Mouse (Mus musculus) lung, embryonic 14.5 days (tissue): ENCODE measurements around the gene Ovol2. TPM values are rescaled to one million over a fixed set of nuclear protein-coding genes. Genes with fewer than 3 reads are reported as not detected.

ENCODE experiments used
- ATAC-seq: fragments of 200-750 bp; cut with Nextera tagmentation; 2 replicates; pipeline ENCODE4 v1.8.0; 2017; ENCODE audit warnings: mild to moderate bottlenecking, moderate TSS enrichment, moderate library complexity; ENCODE audit not compliant: insufficient read depth
- DNase-seq: peaks from one replicate; pipeline ENCODE4 v3.0.0-alpha.2; 2015
- H3K27ac ChIP-seq: fragments of 300-500 bp; sonication (generic); 2 replicates; pipeline ENCODE4 v1.5.1; 2014; ENCODE audit warnings: low read depth, mild to moderate bottlenecking, moderate library complexity
- H3K27me3 ChIP-seq: fragments of 300-500 bp; sonication (generic); 2 replicates; pipeline ENCODE4 v1.6.1; 2014; ENCODE audit warnings: low read length, control low read depth; ENCODE audit not compliant: insufficient read depth
- H3K36me3 ChIP-seq: fragments of 300-500 bp; sonication (generic); 2 replicates; pipeline ENCODE4 v1.6.1; 2014; ENCODE audit warnings: control low read depth; ENCODE audit not compliant: insufficient read depth
- H3K4me1 ChIP-seq: fragments of 300-500 bp; sonication (generic); 2 replicates; pipeline ENCODE4 v1.6.1; 2014; ENCODE audit warnings: antibody characterized with exemption, control low read depth; ENCODE audit not compliant: insufficient read depth
- H3K4me2 ChIP-seq: fragments of 300-500 bp; sonication (generic); 2 replicates; pipeline ENCODE4 v1.6.1; 2014; ENCODE audit warnings: mild to moderate bottlenecking
- H3K4me3 ChIP-seq: fragments of 300-500 bp; sonication (generic); 2 replicates; pipeline ENCODE4 v1.5.1; 2014; ENCODE audit warnings: low read depth, low read length
- H3K9ac ChIP-seq: fragments of 300-500 bp; sonication (generic); 2 replicates; pipeline ENCODE4 v1.6.1; 2014
- H3K9me3 ChIP-seq: fragments of 300-500 bp; sonication (generic); 2 replicates; pipeline ENCODE4 v1.6.1; 2016; ENCODE audit warnings: low read depth, low read length, control low read depth
- CTCF ChIP-seq: IDR thresholded peaks from 2 replicates; pipeline ENCODE4 v1.5.1; 2016; ENCODE audit warnings: antibody characterized with exemption, low read depth
- WGBS: fragments of 180-500 bp; shearing (Covaris S2); extraction: QIAGEN DNeasy Blood & Tissue Kit; methylation state at CpG from one replicate; pipeline ENCODE4 v1.1.7; 2014; 5-methylcytosine and 5-hydroxymethylcytosine counted together
- polyA plus RNA-seq: library from polyadenylated mRNA; unstranded; fragments of >200 nt; fragmentation: Nextera tagmentation; extraction: Ambion mirVana; gene quantifications from 2 replicates; pipeline ENCODE4 v1.2.1, GENCODE M21; 2014

The Ovol2 gene
- polyA plus RNA-seq, 1 experiment from 2014 or later = 3.4 TPM

DNA sequence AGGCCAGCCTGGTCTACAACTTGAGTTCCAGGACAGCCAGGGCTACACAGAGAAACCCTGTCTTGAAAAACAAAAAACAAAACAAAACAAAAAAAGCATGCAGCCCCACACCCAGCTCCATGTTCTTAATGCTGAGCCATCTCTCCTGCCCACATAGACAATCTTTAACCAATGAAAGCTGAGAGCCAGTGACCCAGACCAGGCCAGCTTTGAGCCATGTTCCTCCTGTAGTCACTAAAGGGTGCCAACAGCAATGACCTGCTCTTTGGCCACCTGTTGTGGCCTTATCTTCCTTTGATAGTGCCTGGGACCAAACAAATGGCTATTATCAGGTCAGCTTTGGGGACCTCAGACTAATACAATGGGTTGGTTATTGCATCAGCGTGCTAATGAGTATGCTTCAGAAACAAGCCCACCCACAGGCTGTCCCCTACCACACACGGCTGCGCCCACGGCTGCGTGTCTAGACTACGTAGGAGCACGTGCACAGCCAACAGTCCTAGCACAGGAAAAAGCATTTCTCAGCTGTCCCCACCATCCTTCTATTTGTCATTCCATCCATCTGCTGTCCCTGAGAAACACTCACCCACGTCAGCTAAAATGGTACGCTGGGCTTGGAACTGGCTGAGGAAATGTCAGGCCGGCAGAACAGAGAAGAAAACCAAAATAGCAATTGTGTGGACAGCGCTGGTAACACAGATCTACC lies 40.2 kb downstream of the Ovol2 start:
- no peaks in the 10 kb centered on the region for H3K9me3 ChIP-seq
- no peaks in the 10 kb centered on the region for H3K27me3 ChIP-seq
- no peak overlapping the region for H3K9ac ChIP-seq
- no peaks in the 10 kb centered on the region for H3K36me3 ChIP-seq
- H3K4me2 ChIP-seq = no peak overlapping the region
- no peak overlapping the region for H3K27ac ChIP-seq
- DNase-seq (no peak), ATAC-seq (no peak)
- TF ChIP-seq CTCF = no peak
- 73% methylated on average over 11 of the region's 11 CpGs for WGBS
- H3K4me1 ChIP-seq = no peaks in the 10 kb centered on the region
- no peak overlapping the region for H3K4me3 ChIP-seq

DNA sequence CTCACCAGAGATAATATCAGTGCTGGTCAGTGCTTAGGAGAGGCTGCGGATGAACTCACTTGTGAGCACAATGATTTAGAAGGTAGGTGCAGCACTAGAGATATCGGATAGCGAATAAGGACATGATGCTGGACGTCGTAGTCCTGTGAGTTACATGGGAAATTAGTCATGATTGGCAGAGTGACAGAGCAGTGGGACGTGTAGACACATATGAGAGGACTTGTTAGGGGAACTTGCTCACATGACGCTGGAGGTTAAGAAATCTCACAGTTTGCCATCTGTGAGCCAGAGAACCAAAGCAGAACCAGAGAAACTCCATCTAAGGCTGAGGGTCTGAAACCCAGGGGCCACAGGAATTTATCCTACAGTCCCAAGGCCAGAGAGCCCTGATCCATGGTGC lies 41.6 kb downstream of the Ovol2 start:
- Histone ChIP-seq H3K9me3 (no peaks in the 10 kb centered on the region), H3K4me1 (no peaks in the 10 kb centered on the region), H3K36me3 (no peaks in the 10 kb centered on the region), H3K9ac (no peak overlapping the region), H3K27me3 (no peaks in the 10 kb centered on the region), H3K4me2 (no peak overlapping the region), H3K27ac (no peak overlapping the region), H3K4me3 (no peak overlapping the region)
- TF ChIP-seq CTCF = no peak
- DNase-seq = no peak
- WGBS = 79% methylated on average over 7 of the region's 7 CpGs
- no peak for ATAC-seq

- Histone ChIP-seq H3K4me2 (no peak overlapping the region), H3K36me3 (peaks cover 26% of the 10 kb centered on the region), H3K4me3 (no peak overlapping the region), H3K27me3 (no peaks in the 10 kb centered on the region), H3K4me1 (no peaks in the 10 kb centered on the region), H3K27ac (no peak overlapping the region), H3K9ac (no peak overlapping the region), H3K9me3 (no peaks in the 10 kb centered on the region)
- 65% methylated on average over 3 of the region's 3 CpGs for WGBS
- DNase-seq (no peak), ATAC-seq (no peak)
- no peak for TF ChIP-seq CTCF
These were observed 50.5 kb downstream of the Ovol2 start for GRCm38 (mm10) chr2:144281417-144281816.

DNA sequence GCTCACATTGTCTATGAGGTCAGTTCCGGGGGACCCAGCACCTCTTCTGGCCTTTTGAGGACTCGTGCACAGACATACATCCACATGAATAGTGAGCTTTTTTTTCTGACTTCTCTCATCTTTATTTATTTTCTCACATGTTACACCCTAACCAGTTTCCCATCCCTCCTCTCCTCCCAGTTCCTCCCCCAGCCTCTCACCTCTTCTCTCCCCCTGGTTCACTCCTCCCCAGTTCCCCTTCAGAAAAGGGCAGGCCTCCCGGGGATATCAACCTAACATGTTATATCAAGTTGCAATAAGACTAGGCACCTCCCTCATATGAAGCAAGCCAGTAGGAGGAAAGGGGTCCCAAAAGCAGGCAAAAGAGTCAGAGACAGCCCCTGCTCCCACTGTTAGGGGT lies 51.4 kb downstream of the Ovol2 start:
- Histone ChIP-seq H3K4me2 (no peak overlapping the region), H3K4me3 (no peak overlapping the region), H3K27me3 (no peaks in the 10 kb centered on the region), H3K36me3 (peaks cover 30% of the 10 kb centered on the region), H3K4me1 (no peaks in the 10 kb centered on the region), H3K27ac (no peak overlapping the region), H3K9ac (no peak overlapping the region), H3K9me3 (no peaks in the 10 kb centered on the region)
- WGBS = 73% methylated on average over 3 of the region's 3 CpGs
- ATAC-seq = no peak
- no peak for TF ChIP-seq CTCF
- no peak for DNase-seq

DNA sequence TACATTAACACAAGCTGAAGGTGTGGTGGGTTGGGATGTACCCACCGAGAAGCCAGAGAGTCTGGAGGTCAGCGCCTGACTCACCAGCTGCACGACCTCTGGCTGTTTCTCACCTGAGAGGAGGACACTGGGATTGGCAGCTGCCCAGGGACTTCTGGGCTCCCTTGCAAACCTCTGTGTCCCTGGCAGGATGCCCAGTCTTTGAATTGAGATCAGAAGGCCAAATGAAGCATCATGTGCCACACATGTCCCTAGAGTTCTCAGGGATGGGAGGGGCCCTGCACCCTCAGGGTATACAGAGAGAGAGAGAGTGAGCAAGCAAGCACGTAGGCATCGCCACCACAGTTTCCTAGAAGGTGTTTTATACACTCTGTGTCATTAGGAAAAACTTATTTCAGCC lies 52.2 kb downstream of the Ovol2 start:
- H3K4me2 ChIP-seq = no peak overlapping the region
- 81% methylated on average over 5 of the region's 5 CpGs for WGBS
- no peak overlapping the region; the same call in 1 of the 2 replicates for H3K27ac ChIP-seq
- DNase-seq = peak; percentile 27
- peaks cover 32% of the 10 kb centered on the region for H3K36me3 ChIP-seq
- no peaks in the 10 kb centered on the region for H3K27me3 ChIP-seq
- no peak overlapping the region for H3K4me3 ChIP-seq
- no peak overlapping the region for H3K9ac ChIP-seq
- no peaks in the 10 kb centered on the region for H3K9me3 ChIP-seq
- ATAC-seq = no peak
- H3K4me1 ChIP-seq = no peaks in the 10 kb centered on the region
- no peak for TF ChIP-seq CTCF

DNA sequence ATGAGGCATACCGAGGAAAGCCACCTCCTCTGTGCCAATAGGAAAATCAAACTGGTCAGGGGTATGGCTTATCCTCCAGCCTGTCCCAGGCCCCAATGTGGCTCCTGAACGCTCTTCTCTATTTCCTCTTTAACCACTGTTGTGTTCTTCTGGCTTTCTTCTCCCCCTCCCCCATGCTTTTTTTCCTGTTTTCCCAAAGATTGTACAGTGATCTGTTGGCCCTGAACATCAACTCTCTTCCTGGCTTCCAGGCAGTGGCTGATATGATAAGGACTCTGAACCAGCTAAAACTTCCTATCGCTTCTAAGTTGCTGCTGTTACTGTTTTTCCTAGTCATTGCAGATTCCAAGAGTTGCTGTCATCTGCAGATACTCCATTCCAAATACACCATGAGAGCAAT lies 55.1 kb downstream of the Ovol2 start:
- DNase-seq = no peak
- Histone ChIP-seq H3K9me3 (no peaks in the 10 kb centered on the region), H3K9ac (no peak overlapping the region), H3K4me3 (no peak overlapping the region), H3K4me2 (no peak overlapping the region), H3K27me3 (no peaks in the 10 kb centered on the region), H3K4me1 (peaks cover 3% of the 10 kb centered on the region; the same call in 1 of the 2 replicates), H3K36me3 (peaks cover 35% of the 10 kb centered on the region), H3K27ac (no peak overlapping the region)
- TF ChIP-seq CTCF = no peak
- 79% methylated on average over 3 of the region's 3 CpGs for WGBS
- no peak for ATAC-seq

DNA sequence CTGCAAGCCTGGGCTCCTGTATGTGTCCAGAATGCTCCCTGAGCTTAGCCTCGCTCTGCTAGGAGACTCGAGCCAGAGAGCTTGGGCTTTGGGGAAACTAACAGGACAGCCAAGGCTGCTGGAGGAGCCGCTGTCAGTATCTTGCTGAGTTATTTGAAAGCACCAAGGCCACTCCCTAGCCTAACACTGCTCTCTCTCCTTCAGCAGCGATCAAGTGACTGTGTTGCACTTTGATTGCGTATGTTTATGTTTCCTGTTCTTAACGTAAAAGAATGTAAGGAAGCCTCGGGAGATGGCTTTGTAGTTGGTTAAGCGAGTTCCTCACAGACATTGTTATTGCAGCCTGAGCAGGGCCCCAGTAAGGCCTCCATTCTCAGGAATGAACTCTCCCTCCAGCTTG lies 57.2 kb downstream of the Ovol2 start:
- no peak for ATAC-seq

More for the DNA sequence above, 57.2 kb downstream of the Ovol2 start:
- Histone ChIP-seq H3K4me3 (no peak overlapping the region), H3K27ac (no peak overlapping the region), H3K9me3 (no peaks in the 10 kb centered on the region), H3K4me2 (0 out of 2 replicates have a peak overlapping the region, but pooled peaks have one; percentile 4), H3K27me3 (no peaks in the 10 kb centered on the region), H3K9ac (no peak overlapping the region), H3K4me1 (peaks cover 3% of the 10 kb centered on the region; the same call in 1 of the 2 replicates), H3K36me3 (peaks cover 31% of the 10 kb centered on the region)
- 31% methylated on average over 8 of the region's 8 CpGs for WGBS
- no peak for TF ChIP-seq CTCF
- DNase-seq = peak; percentile 33
